Mouse (Mus musculus) ES-E14 (cell line): ENCODE measurements around the gene Stxbp3. TPM values are rescaled to one million over a fixed set of nuclear protein-coding genes. Genes with fewer than 3 reads are reported as not detected.
"Not testable (repeated sequence)": the region's sequence is repeated elsewhere in the genome, so short reads cannot be mapped to it uniquely, and the experiment has no call there.

Experiments used
- DNase-seq: peaks from one replicate; pipeline ENCODE4 v3.0.0-alpha.2; 2013; ENCODE audit warnings: low read depth, low spot score
- H3K27ac ChIP-seq: 2 replicates; pipeline ENCODE4 v1.5.1; 2012; ENCODE audit warnings: low read depth, mild to moderate bottlenecking, low read length, moderate library complexity, mixed read lengths; ENCODE audit not compliant: poor library complexity, insufficient read depth, severe bottlenecking
- H3K36me3 ChIP-seq: 2 replicates; pipeline ENCODE4 v1.6.1; 2012; ENCODE audit warnings: mild to moderate bottlenecking, low read length, moderate library complexity, mixed read lengths; ENCODE audit not compliant: control insufficient read depth, poor library complexity, insufficient read depth, severe bottlenecking
- H3K4me1 ChIP-seq, 2 experiments: fragments of 150-350 bp in 1 of 2; sonication (generic) in 1 of 2; 2 replicates each; pipeline ENCODE4 v1.6.1; 2012; ENCODE audit warnings: low read length in 2 of 2, mild to moderate bottlenecking in 1 of 2, mixed read lengths in 1 of 2; ENCODE audit not compliant: control insufficient read depth in 2 of 2, insufficient read depth in 2 of 2, poor library complexity in 1 of 2
- H3K4me3 ChIP-seq, 2 experiments: fragments of 150-350 bp in 1 of 2; sonication (generic) in 1 of 2; 2 replicates each; pipeline ENCODE4 v1.5.1; 2012; ENCODE audit warnings: low read length in 2 of 2, low read depth in 1 of 2, mild to moderate bottlenecking in 1 of 2, mixed read lengths in 1 of 2; ENCODE audit not compliant: insufficient read depth in 1 of 2, poor library complexity in 1 of 2, severe bottlenecking in 1 of 2
- H3K9ac ChIP-seq: 2 replicates; pipeline ENCODE4 v1.6.1; 2012; ENCODE audit warnings: low read depth, mild to moderate bottlenecking, low read length, mixed read lengths; ENCODE audit not compliant: poor library complexity, insufficient read depth, severe bottlenecking
- H3K9me3 ChIP-seq: fragments of 150-350 bp; sonication (generic); 2 replicates; pipeline ENCODE4 v1.6.1; 2012; ENCODE audit warnings: low read depth, mild to moderate bottlenecking, low read length; ENCODE audit not compliant: control insufficient read depth, insufficient read depth
- CHD2 ChIP-seq: IDR thresholded peaks from 2 replicates; pipeline ENCODE4 v1.6.1; 2014; ENCODE audit warnings: mild to moderate bottlenecking, low read depth, low read length, inconsistent platforms
- HCFC1 ChIP-seq: IDR thresholded peaks from 2 replicates; pipeline ENCODE4 v1.6.1; 2012; ENCODE audit warnings: low read length, inconsistent platforms, borderline replicate concordance; ENCODE audit not compliant: insufficient read depth
- MAFK ChIP-seq: IDR thresholded peaks from 2 replicates; pipeline ENCODE4 v1.6.1; 2014; ENCODE audit warnings: mild to moderate bottlenecking, low read depth, low read length, inconsistent platforms; ENCODE audit not compliant: insufficient read depth
- ZC3H11A ChIP-seq: IDR thresholded peaks from 2 replicates; pipeline ENCODE4 v1.6.1; 2012; ENCODE audit warnings: low read depth, mild to moderate bottlenecking, inconsistent platforms, low read length, borderline replicate concordance
- ZNF384 ChIP-seq: IDR thresholded peaks from 2 replicates; pipeline ENCODE4 v1.6.1; 2012; ENCODE audit warnings: low read depth, low read length, inconsistent platforms
- in situ Hi-C, 2 experiments: fragments of 600-800 bp; cut with MboI; formaldehyde crosslinking; loops; one replicate each; pipeline ENCODE4 v1.15.1; 2025; ENCODE audit warnings: low sequenced_read_pairs in 2 of 2, inconsistent platforms in 1 of 2; ENCODE audit not compliant: unreplicated experiment in 2 of 2
- total RNA-seq: library from RNA; depleted of rRNA; stranded (reverse); fragments of 300-350 nt; gene quantifications from 2 replicates; pipeline ENCODE4 v1.2.3, GENCODE M21; 2012

The Stxbp3 gene
- total RNA-seq, 1 experiment = 18.1 TPM

DNA sequence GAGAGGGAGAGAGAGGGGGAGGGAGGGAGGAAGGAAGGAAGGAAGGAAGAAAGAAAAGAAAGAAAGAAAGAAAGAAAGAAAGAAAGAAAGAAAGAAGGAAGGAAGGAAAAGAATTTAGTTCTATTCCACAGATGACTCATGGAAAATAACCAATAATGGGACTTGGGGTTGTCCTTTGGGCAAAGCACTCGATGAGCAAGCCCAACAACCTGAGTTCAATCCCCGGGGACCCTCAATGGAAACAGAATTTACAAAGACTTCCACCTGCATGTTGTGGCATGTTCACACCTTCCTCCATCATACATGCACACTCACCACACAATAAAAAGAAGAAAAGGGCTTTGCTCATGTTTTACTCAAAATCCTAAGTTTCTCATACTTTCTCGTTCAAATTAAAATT lies 27.1 kb upstream of the Stxbp3 start:
- H3K27ac ChIP-seq = no peak overlapping the region
- DNase-seq = no peak
- TF ChIP-seq ZNF384 = no peak
- no peak for TF ChIP-seq HCFC1
- TF ChIP-seq ZC3H11A = no peak
- TF ChIP-seq MAFK = no peak
- no peak for TF ChIP-seq CHD2
- no peaks in the 10 kb centered on the region for H3K9me3 ChIP-seq
- in situ Hi-C loops = no loop called here
- H3K36me3 ChIP-seq = no peaks in the 10 kb centered on the region
- H3K9ac ChIP-seq = no peak overlapping the region
- H3K4me1 ChIP-seq = no peaks in the 10 kb centered on the region
- H3K4me3 ChIP-seq = no peak overlapping the region

DNA sequence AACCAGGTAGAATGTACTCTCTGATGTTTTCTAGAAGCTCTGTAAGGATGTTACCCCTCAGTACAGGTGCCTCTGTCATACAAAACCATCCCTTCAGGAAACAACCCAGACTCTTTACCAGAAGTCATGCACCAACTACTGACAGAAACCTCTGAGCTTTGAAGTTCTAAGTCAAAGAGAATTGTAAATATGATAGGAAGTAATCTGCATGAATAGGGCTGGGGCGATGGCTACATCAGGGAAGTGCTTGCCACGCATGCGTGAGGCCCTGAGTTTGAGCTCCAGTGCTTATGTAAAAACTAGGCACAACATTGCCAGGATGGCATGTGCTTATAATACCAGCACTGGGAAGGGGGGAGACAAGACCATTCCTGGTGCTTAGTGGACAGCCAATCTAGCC lies 25.4 kb upstream of the Stxbp3 start:
- Histone ChIP-seq H3K4me1 (no peaks in the 10 kb centered on the region), H3K27ac (no peak overlapping the region), H3K9me3 (no peaks in the 10 kb centered on the region), H3K9ac (no peak overlapping the region), H3K4me3 (no peak overlapping the region), H3K36me3 (no peaks in the 10 kb centered on the region)
- no peak for DNase-seq
- in situ Hi-C loops = no loop called here
- TF ChIP-seq ZNF384 (no peak), HCFC1 (no peak), MAFK (no peak), CHD2 (no peak), ZC3H11A (no peak)

DNA sequence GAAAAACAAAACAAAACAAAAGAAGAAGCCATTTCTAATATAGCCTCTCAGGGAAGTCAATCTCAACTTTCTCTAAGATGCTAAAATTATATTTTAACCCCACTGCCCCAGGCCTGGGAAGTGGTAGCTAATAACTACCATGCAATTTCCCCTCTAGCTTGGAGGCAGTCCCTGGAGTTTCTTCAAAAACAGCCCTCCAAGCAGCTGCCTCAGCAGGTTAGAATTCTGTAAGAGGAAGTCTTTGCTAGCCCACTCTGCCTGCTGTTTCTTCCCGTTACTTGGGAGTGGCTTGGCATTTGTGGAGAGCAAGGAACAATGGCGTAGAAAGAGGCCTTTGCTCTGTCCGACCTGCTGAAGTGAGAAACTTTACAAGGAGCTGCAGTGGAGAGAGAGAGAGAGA lies 24.8 kb upstream of the Stxbp3 start:
- DNase-seq = no peak
- Histone ChIP-seq H3K4me1 (no peaks in the 10 kb centered on the region), H3K36me3 (no peaks in the 10 kb centered on the region), H3K4me3 (no peak overlapping the region), H3K27ac (no peak overlapping the region), H3K9ac (no peak overlapping the region), H3K9me3 (no peaks in the 10 kb centered on the region)
- no peak for TF ChIP-seq CHD2
- TF ChIP-seq ZNF384 = no peak
- TF ChIP-seq HCFC1 = no peak
- TF ChIP-seq ZC3H11A = no peak
- TF ChIP-seq MAFK = no peak
- in situ Hi-C loops = no loop called here

DNA sequence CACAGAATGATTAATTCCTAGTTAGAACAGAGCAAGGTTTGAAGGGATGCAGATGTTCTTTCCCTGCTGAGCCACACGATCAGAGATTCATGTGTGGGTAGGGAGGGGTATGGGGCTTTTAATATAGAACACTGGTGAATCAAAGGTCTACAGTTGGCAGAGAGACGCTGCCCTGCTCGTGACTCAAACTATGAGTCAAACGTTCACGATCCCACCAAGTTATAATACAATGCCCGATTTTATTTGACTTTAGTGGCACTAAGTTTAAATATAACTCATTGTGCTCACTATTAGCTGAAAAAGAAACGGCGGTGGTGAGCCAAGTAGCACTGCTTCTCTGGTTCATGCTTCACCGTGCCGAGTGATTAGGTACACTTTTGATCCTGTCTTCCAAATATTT lies 22.8 kb upstream of the Stxbp3 start:
- in situ Hi-C loops = no loop called here
- no peak for DNase-seq
- no peak for TF ChIP-seq MAFK
- H3K27ac ChIP-seq = no peak overlapping the region
- no peak overlapping the region for H3K4me3 ChIP-seq
- H3K9ac ChIP-seq = no peak overlapping the region
- H3K36me3 ChIP-seq = no peaks in the 10 kb centered on the region
- H3K4me1 ChIP-seq = peaks cover 0 to 4% of the 10 kb centered on the region in 2 experiments; a peak in 1 of 4 replicates
- no peaks in the 10 kb centered on the region for H3K9me3 ChIP-seq

DNA sequence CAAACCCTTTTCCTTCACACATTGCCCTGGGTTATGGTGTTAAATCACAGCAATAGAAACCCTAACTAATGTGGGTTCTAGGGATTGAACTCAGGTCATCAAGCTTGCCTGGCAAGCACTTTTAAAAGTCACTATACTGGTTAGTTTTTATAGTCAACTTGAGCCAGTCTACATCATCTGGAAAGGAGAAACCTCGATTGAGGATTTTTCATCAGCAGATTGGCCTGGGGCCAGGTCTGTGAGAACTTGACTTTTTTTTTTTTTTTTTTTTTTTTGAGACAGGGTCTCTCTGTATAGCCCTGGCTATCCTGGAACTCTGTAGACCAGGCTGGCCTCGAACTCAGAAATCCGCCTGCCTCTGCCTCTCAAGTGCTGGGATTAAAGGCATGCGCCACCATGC lies 22.0 kb upstream of the Stxbp3 start:
- H3K36me3 ChIP-seq, H3K27ac ChIP-seq, H3K9ac ChIP-seq, H3K4me3 ChIP-seq, H3K9me3 ChIP-seq, DNase-seq, in situ Hi-C loops, H3K4me1 ChIP-seq: not testable (repeated sequence)
